Mouse (Mus musculus): ENCODE data around the gene Fuk. TPM values are rescaled to one million over a fixed set of nuclear protein-coding genes. Genes with fewer than 3 reads are reported as not detected.
A peak's percentile ranks its signal among the peaks of the same experiment; 100 is the strongest.

Fuk gene
- polyA plus RNA-seq (2016; fragmentation: Nextera tagmentation; extraction: Ambion mirVana): 16.2 and 16.5 TPM in 2 replicates

DNA sequence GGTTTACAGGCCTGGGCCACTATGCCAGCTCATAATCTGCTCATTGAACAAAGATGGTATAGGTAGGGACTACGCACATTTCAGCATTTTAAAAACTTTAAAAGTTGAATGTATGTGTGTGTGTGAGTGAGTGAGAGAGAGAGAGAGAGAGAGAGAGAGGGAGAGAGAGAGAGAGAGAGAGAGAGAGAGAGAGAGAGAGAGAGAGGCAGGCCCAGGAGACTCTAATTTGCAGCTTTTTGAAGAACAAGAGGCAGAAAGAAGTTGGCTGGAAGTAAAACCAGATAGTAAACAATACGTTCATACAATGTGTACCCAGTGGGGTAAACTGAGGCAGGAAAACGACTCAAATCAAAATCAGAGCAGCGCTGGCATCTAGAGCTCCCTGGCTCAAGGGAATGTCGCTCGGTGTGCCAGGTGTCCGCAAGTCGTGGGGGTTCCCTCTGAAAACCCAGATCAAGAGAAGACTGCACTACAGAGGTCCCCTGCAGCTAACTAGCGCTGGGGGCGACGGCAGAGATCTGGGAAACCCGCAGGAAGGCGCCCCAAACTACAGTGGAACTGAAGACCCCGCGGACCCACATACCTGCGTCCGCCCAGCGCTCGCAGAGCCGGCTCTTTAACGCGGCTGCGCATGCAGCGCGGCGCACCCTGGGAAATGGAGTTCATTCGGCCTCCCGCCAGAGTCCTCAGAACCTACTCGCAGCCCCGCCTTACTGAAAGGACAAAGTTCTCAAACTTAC lies at the start of gene Fuk:
Gene Fuk, minus strand, starts transcription at position 650 of the 740 bp plus-strand sequence.
- Histone ChIP-seq H3K4me1 (peaks cover 9% of the 10 kb centered on the region; the same call in 1 of the 2 replicates), H3K4me3 (peak within 1 kb of the TSS; percentile 68), H3K9me3 (no peaks in the 10 kb centered on the region), H3K36me3 (replicated peaks) (peaks cover 25% of the 10 kb centered on the region), H3K27ac (replicated peaks) (peak within 1 kb of the TSS; percentile 80), H3K27me3 (replicated peaks; ENCODE audit: low read depth, poor library complexity, severe bottlenecking) (no peaks in the 10 kb centered on the region)
- DNase-seq (ENCODE audit: low spot score): peak; percentile 85
- WGBS: 3% methylated on average over 30 of the region's 30 CpGs

DNA sequence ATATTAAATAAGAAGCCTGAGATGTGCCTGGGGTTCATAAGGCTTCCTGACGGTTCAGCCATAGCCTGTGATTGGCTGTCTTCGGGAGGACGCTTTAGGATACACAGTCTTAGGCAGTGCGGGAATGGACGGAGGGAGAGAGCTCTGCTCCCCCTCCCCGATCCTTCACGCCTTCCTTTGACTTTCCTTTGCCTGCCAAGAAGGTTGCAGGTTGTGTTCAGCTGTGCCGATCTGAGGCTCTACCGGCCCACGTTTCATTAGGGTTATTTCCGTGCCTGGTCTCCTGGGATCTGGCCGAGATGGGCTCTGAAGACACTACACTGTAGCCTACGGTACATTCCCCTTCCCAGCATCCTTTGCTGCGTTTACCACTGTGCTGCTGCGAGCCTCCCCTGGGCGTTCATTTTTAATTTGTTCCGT lies 47.8 kb upstream of the Fuk start:
- H3K27ac ChIP-seq (replicated peaks): no peak overlapping the region
- H3K27me3 ChIP-seq (replicated peaks; ENCODE audit: low read depth, poor library complexity, severe bottlenecking): no peaks in the 10 kb centered on the region
- 87% methylated on average over 17 of the region's 17 CpGs for WGBS
- H3K4me1 ChIP-seq: peaks cover 5% of the 10 kb centered on the region
- no peak overlapping the region for H3K4me3 ChIP-seq
- no peak for DNase-seq (ENCODE audit: low spot score)
- peaks cover 59% of the 10 kb centered on the region for H3K36me3 ChIP-seq (replicated peaks)
- no peaks in the 10 kb centered on the region for H3K9me3 ChIP-seq

DNA sequence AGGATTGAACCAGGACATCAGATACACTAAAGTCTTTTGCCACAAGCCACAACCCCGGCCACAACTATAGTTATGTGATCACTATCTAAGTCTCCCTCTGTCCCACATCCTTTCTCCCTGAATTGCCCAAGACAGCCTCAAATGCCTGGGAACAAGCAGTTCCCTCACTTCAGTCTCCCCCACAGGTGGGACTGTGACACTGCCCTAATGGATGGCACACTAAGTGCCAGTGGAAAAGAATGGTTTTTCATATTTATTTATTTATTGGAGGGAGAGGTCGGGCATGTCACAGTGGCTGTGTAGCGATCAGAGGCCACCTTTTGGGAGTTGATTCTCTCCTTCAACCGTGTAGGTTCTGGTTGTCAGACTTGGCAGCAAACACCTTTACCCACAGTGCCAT lies 43.4 kb upstream of the Fuk start:
- Histone ChIP-seq H3K4me3 (no peak overlapping the region), H3K4me1 (peaks cover 12% of the 10 kb centered on the region), H3K9me3 (no peaks in the 10 kb centered on the region), H3K27me3 (replicated peaks; ENCODE audit: low read depth, poor library complexity, severe bottlenecking) (no peaks in the 10 kb centered on the region), H3K36me3 (replicated peaks) (peaks cover 33% of the 10 kb centered on the region), H3K27ac (replicated peaks) (no peak overlapping the region)
- no peak for DNase-seq (ENCODE audit: low spot score)
- 83% methylated on average over 4 of the region's 4 CpGs for WGBS

DNA sequence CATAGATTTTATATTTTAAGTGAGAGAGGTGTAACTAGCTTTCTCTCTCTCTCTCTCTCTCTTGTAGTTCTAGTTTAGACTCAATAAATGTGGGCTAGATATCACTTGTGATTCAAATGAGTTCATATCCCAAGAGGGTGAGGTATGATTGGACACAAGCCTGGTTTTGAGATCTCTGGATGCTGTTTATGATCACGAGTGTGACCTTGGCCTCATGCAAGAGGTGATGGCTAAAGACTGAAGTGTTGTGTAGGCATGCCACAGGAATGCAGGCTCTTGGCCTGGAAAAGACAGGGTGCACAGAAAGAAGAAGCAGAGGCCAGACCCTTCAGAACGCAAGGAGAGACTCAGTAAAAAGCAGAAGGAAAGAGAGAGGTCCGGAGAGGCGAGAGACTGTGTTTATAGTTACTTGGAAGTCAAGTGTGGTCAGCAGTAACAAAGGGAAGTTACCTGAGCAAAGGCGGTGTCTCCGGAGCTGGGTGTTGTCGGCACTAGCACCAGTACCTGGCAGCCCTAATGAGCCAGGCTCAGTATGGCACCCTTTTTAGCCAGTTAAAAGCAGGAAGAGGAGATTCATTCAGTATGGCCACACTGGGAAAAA lies 42.1 kb upstream of the Fuk start:
- H3K36me3 ChIP-seq (replicated peaks): peaks cover 29% of the 10 kb centered on the region
- H3K27me3 ChIP-seq (replicated peaks; ENCODE audit: low read depth, poor library complexity, severe bottlenecking): no peaks in the 10 kb centered on the region
- H3K27ac ChIP-seq (replicated peaks): no peak overlapping the region
- no peak for DNase-seq (ENCODE audit: low spot score)
- peaks cover 13% of the 10 kb centered on the region for H3K4me1 ChIP-seq
- no peak overlapping the region for H3K4me3 ChIP-seq
- H3K9me3 ChIP-seq: no peaks in the 10 kb centered on the region
- 91% methylated on average over 7 of the region's 7 CpGs for WGBS

GRCm38 (mm10) chr8:110941453-110941948 lies 39.2 kb upstream of the Fuk start:
- Histone ChIP-seq H3K36me3 (replicated peaks) (peaks cover 30% of the 10 kb centered on the region), H3K4me1 (peaks cover 16% of the 10 kb centered on the region), H3K27ac (replicated peaks) (no peak overlapping the region), H3K9me3 (no peaks in the 10 kb centered on the region), H3K27me3 (replicated peaks; ENCODE audit: low read depth, poor library complexity, severe bottlenecking) (no peaks in the 10 kb centered on the region), H3K4me3 (no peak overlapping the region)
- 77% methylated on average over 10 of the region's 10 CpGs for WGBS
- DNase-seq (ENCODE audit: low spot score): peak; percentile 27

DNA sequence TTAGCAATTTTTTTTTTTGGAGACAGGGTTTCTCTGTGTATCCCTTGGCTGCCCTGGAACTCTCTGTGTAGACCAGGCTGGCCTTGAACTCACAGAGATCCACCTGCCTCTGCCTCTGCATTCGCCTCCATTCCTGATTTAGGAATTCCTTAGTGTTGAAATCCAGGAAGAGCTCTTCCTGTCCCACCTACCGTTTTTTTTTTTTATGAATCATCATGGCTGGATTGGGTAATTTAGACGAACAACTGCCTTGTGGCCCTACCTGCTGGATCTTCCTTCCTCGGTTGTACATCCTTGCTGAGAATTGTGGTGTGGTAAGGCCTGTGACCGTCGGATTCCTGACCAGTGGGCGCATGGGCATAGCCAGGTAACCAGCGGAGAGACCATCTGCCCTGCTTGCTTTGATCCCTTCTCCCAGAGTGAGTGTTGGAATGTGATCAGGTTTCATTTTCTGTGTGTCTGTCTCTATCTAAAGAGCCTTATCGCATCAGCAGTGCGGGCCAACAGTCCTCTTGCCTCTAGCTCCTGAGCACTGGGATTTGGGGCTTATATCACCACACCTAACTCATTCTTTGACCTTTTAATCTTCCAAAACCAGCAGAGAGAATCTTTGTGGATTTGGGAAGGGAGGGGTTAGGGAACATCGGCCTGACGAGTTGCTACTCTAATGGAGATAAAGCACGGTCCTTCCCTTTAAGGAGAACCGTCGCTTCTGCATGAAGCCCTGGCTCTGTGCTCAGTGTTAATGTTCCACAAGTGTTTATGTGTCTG lies 38.6 kb upstream of the Fuk start:
- Histone ChIP-seq H3K36me3 (replicated peaks) (peaks cover 30% of the 10 kb centered on the region), H3K9me3 (no peaks in the 10 kb centered on the region)
- WGBS: 91% methylated on average over 15 of the region's 15 CpGs

GRCm38 (mm10) chr8:110938882-110939589 lies 36.7 kb upstream of the Fuk start:
- WGBS: 83% methylated on average over 6 of the region's 6 CpGs
- no peaks in the 10 kb centered on the region for H3K27me3 ChIP-seq (replicated peaks; ENCODE audit: low read depth, poor library complexity, severe bottlenecking)
- H3K27ac ChIP-seq (replicated peaks): no peak overlapping the region

More for the DNA sequence above, 38.6 kb upstream of the Fuk start:
- DNase-seq (ENCODE audit: low spot score): no peak
- Histone ChIP-seq H3K27me3 (replicated peaks; ENCODE audit: low read depth, poor library complexity, severe bottlenecking) (no peaks in the 10 kb centered on the region), H3K4me3 (no peak overlapping the region), H3K27ac (replicated peaks) (no peak overlapping the region), H3K4me1 (peaks cover 16% of the 10 kb centered on the region)

DNA sequence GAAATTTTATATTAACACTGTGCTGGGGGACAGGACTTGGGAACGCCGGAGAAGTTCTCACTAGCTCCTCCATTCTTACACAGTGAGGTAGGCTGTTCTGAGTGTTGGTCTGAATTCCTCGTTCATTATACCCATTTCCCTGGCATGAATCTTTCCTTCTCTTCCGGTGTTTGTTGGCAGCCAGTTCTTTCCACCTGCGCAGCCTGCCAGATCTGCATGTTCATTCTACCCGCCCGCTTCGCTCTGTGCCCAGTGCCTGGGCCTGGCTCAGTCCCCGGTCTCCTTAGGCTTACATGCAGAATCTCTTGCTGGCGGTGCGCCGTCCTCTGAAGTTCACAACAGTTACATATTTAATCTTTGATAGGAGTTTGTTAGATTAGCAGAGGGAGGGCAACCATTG lies 33.9 kb upstream of the Fuk start:
- Histone ChIP-seq H3K27ac (replicated peaks) (no peak overlapping the region), H3K4me1 (peaks cover 13% of the 10 kb centered on the region), H3K4me3 (no peak overlapping the region), H3K36me3 (replicated peaks) (peaks cover 36% of the 10 kb centered on the region), H3K27me3 (replicated peaks; ENCODE audit: low read depth, poor library complexity, severe bottlenecking) (no peaks in the 10 kb centered on the region), H3K9me3 (no peaks in the 10 kb centered on the region)
- DNase-seq (ENCODE audit: low spot score): no peak
- 95% methylated on average over 12 of the region's 12 CpGs for WGBS

More at GRCm38 (mm10) chr8:110938882-110939589, 36.7 kb upstream of the Fuk start:
- peaks cover 16% of the 10 kb centered on the region for H3K4me1 ChIP-seq
- H3K9me3 ChIP-seq: no peaks in the 10 kb centered on the region
- H3K36me3 ChIP-seq (replicated peaks): peaks cover 35% of the 10 kb centered on the region
- H3K4me3 ChIP-seq: no peak overlapping the region
- DNase-seq (ENCODE audit: low spot score): no peak

GRCm38 (mm10) chr8:110933272-110933671 lies 31.0 kb upstream of the Fuk start:
- no peak for DNase-seq (ENCODE audit: low spot score)
- Histone ChIP-seq H3K9me3 (no peaks in the 10 kb centered on the region), H3K4me1 (peaks cover 12% of the 10 kb centered on the region), H3K27me3 (replicated peaks; ENCODE audit: low read depth, poor library complexity, severe bottlenecking) (no peaks in the 10 kb centered on the region), H3K36me3 (replicated peaks) (peaks cover 57% of the 10 kb centered on the region), H3K4me3 (no peak overlapping the region), H3K27ac (replicated peaks) (no peak overlapping the region)
- WGBS: 89% methylated on average over 2 of the region's 2 CpGs

- Histone ChIP-seq H3K4me1 (peaks cover 14% of the 10 kb centered on the region), H3K27ac (replicated peaks) (no peak overlapping the region), H3K4me3 (no peak overlapping the region), H3K27me3 (replicated peaks; ENCODE audit: low read depth, poor library complexity, severe bottlenecking) (no peaks in the 10 kb centered on the region), H3K36me3 (replicated peaks) (peaks cover 55% of the 10 kb centered on the region), H3K9me3 (no peaks in the 10 kb centered on the region)
- 89% methylated on average over 3 of the region's 3 CpGs for WGBS
- DNase-seq (ENCODE audit: low spot score): no peak
These were observed 30.2 kb upstream of the Fuk start for GRCm38 (mm10) chr8:110932444-110932843.

DNA sequence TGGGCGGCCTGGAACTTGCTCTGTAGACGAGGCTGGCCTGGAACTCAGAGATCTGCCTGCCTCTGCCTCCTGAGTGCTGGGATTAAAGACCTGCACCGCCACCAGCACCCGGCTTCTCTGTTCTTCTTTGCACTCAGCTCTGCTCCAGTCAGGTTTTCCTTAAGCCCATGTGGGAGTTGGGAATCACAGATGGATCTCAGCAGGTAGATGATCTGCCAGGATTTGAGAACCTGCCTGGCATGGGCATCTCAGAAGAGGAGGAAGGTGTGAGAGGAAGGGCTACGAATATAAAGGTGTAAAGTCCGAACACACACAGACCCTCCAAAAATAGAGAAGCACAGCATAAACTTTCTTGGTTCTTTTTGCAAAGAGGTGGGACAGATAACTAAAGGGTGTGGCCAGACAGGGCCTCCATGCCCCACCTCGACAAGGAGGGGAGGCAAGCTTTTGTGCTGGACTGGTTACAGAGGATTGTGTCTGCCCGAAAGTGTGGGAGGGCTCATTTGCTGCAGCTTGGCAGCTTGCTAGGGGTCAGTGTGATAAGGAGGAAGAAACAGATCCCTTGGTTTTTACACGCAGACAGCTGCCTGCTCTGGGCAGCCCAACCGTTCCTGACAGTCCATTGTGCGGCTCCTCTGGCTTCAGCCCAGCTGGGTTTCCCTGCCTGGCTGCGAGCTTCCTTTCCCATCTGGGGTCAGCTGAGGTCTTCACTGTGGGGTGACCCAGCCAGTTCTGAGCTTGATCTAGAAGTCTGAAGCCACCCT lies 29.1 kb upstream of the Fuk start:
- no peaks in the 10 kb centered on the region for H3K27me3 ChIP-seq (replicated peaks; ENCODE audit: low read depth, poor library complexity, severe bottlenecking)
- H3K4me3 ChIP-seq: no peak overlapping the region
- H3K9me3 ChIP-seq: no peaks in the 10 kb centered on the region
- H3K36me3 ChIP-seq (replicated peaks): peaks cover 50% of the 10 kb centered on the region
- H3K4me1 ChIP-seq: peaks cover 23% of the 10 kb centered on the region
- WGBS: 76% methylated on average over 12 of the region's 12 CpGs
- no peak for DNase-seq (ENCODE audit: low spot score)
- H3K27ac ChIP-seq (replicated peaks): no peak overlapping the region
